Mouse (Mus musculus): ENCODE measurements around the gene Cenpn. TPM values are rescaled to one million over a fixed set of nuclear protein-coding genes. Genes with fewer than 3 reads are reported as not detected.

Cenpn gene
- polyA plus RNA-seq, 2 experiments from 2014 or later = 7.4 to 8.5 TPM

Other genes with a start within 250 kb of the Cenpn start
- 10 to 100 TPM; 12.0 to 14.9 TPM for gene Cdyl2, start 188.7 kb upstream of the Cenpn start, polyA plus RNA-seq (2017; shearing (Covaris generic))
- 10 to 100 TPM; 34.8 to 43.4 TPM for gene Cmc2, start 275 bp upstream of the Cenpn start, polyA plus RNA-seq (2017; shearing (Covaris generic))
- 1 to 10 TPM; 7.0 to 9.0 TPM for gene Atmin, start 21.7 kb downstream of the Cenpn start, polyA plus RNA-seq (2017; shearing (Covaris generic))
- gene 1700030J22Rik, start 57.2 kb downstream of the Cenpn start, polyA plus RNA-seq (2017; shearing (Covaris generic)) = not detected
- gene Gcsh, start 71.8 kb downstream of the Cenpn start, polyA plus RNA-seq (2017; shearing (Covaris generic)) = 10 to 100 TPM; 30.8 to 37.3 TPM
- under 1 TPM; 0.31 to 0.74 TPM for gene Pkd1l2, start 160.7 kb downstream of the Cenpn start, polyA plus RNA-seq (2017; shearing (Covaris generic))
- not detected for gene Bco1, start 174.1 kb downstream of the Cenpn start, polyA plus RNA-seq (2017; shearing (Covaris generic))
- gene Gan, start 236.4 kb downstream of the Cenpn start, polyA plus RNA-seq (2017; shearing (Covaris generic)) = 1 to 10 TPM; 2.1 to 2.2 TPM

Data from activated CD4-positive, CD25-positive, alpha-beta regulatory T cell, adult 4 months (primary cell).